Mouse (Mus musculus) heart, embryonic 16.5 days (tissue): ENCODE measurements at regions not wholly inside any gene's neighbourhood (a gene's known extent, or its start where the extent isn't known, plus 50 kb on each side); places are given as distances from the start of the nearest gene placed in this dataset.

Experiments used
- ATAC-seq: fragments of 200-750 bp; cut with Nextera tagmentation; replicated peaks from 2 replicates; pipeline ENCODE4 v1.8.0; 2017; ENCODE audit warnings: moderate number of reproducible peaks; ENCODE audit not compliant: insufficient read depth, low FRiP score; ENCODE audit errors: extremely low read depth
- H3K27ac ChIP-seq: fragments of 300-500 bp; sonication (generic); 2 replicates; pipeline ENCODE4 v1.5.1; 2014; ENCODE audit warnings: mild to moderate bottlenecking, low read length, control low read depth, moderate library complexity
- H3K27me3 ChIP-seq: fragments of 300-500 bp; sonication (generic); 2 replicates; pipeline ENCODE4 v1.6.1; 2014; ENCODE audit warnings: low read length, mixed read lengths; ENCODE audit not compliant: control insufficient read depth, insufficient read depth
- H3K36me3 ChIP-seq: fragments of 300-500 bp; sonication (generic); 2 replicates; pipeline ENCODE4 v1.6.1; 2014; ENCODE audit not compliant: control insufficient read depth, insufficient read depth
- H3K4me1 ChIP-seq: fragments of 300-500 bp; sonication (generic); 2 replicates; pipeline ENCODE4 v1.6.1; 2014; ENCODE audit warnings: low read length, mixed read lengths; ENCODE audit not compliant: control insufficient read depth, insufficient read depth
- H3K4me2 ChIP-seq: fragments of 300-500 bp; sonication (generic); 2 replicates; pipeline ENCODE4 v1.6.1; 2014; ENCODE audit warnings: low read depth, mild to moderate bottlenecking, control low read depth, low read length
- H3K4me3 ChIP-seq: fragments of 300-500 bp; sonication (generic); 2 replicates; pipeline ENCODE4 v1.5.1; 2014; ENCODE audit warnings: mild to moderate bottlenecking, control low read depth, low read length
- H3K9ac ChIP-seq: fragments of 300-500 bp; sonication (generic); 2 replicates; pipeline ENCODE4 v1.6.1; 2014; ENCODE audit warnings: low read length, control low read depth
- H3K9me3 ChIP-seq: fragments of 300-500 bp; sonication (generic); replicated peaks from 2 replicates; pipeline ENCODE4 v1.6.1; 2016; ENCODE audit warnings: low read length; ENCODE audit not compliant: control insufficient read depth
- WGBS: fragments of 180-500 bp; shearing (Covaris S2); extraction: QIAGEN DNeasy Blood & Tissue Kit; methylation state at CpG from one replicate; pipeline ENCODE4 v1.1.7; 2014; 5-methylcytosine and 5-hydroxymethylcytosine counted together

GRCm38 (mm10) chrX:13014051-13014450 lies 57.2 kb upstream of the Usp9x start:
- WGBS, result 60% methylated on average over 3 of the region's 3 CpGs
- H3K9me3 ChIP-seq, result no peaks in the 10 kb centered on the region
- no peak overlapping the region for H3K27ac ChIP-seq
- no peak overlapping the region for H3K4me2 ChIP-seq
- H3K27me3 ChIP-seq, result no peaks in the 10 kb centered on the region
- no peaks in the 10 kb centered on the region for H3K36me3 ChIP-seq
- no peak overlapping the region for H3K9ac ChIP-seq
- ATAC-seq, result no peak
- H3K4me1 ChIP-seq, result no peaks in the 10 kb centered on the region
- H3K4me3 ChIP-seq, result no peak overlapping the region

GRCm38 (mm10) chrX:13013086-13013485 lies 58.2 kb upstream of the Usp9x start:
- Histone ChIP-seq H3K9me3 (no peaks in the 10 kb centered on the region), H3K9ac (no peak overlapping the region), H3K4me3 (no peak overlapping the region), H3K4me2 (no peak overlapping the region), H3K27ac (no peak overlapping the region), H3K27me3 (no peaks in the 10 kb centered on the region), H3K4me1 (no peaks in the 10 kb centered on the region), H3K36me3 (no peaks in the 10 kb centered on the region)
- no peak for ATAC-seq
- WGBS, result 75% methylated on average over 3 of the region's 3 CpGs

- Histone ChIP-seq H3K9ac (no peak overlapping the region), H3K9me3 (no peaks in the 10 kb centered on the region), H3K4me3 (no peak overlapping the region), H3K36me3 (no peaks in the 10 kb centered on the region), H3K4me2 (no peak overlapping the region), H3K27ac (no peak overlapping the region), H3K27me3 (no peaks in the 10 kb centered on the region; the same call in none of the 2 replicates), H3K4me1 (no peaks in the 10 kb centered on the region)
- WGBS, result 35% methylated on average over 7 of the region's 7 CpGs
- ATAC-seq, result no peak
Measured at GRCm38 (mm10) chrX:12990777-12991176, 80.5 kb upstream of the Usp9x start.

- ATAC-seq, result no peak
- H3K27ac ChIP-seq, result no peak overlapping the region
- no peaks in the 10 kb centered on the region; the same call in 1 of the 2 replicates for H3K27me3 ChIP-seq
- H3K36me3 ChIP-seq, result no peaks in the 10 kb centered on the region
- H3K9ac ChIP-seq, result no peak overlapping the region
- no peaks in the 10 kb centered on the region for H3K9me3 ChIP-seq
- no peak overlapping the region for H3K4me2 ChIP-seq
- 51% methylated on average over 6 of the region's 6 CpGs for WGBS
- no peaks in the 10 kb centered on the region for H3K4me1 ChIP-seq
- H3K4me3 ChIP-seq, result no peak overlapping the region
Measured at GRCm38 (mm10) chrX:12977676-12978075, 93.6 kb upstream of the Usp9x start.

- H3K27ac ChIP-seq, result no peak overlapping the region
- ATAC-seq, result no peak
- no peaks in the 10 kb centered on the region for H3K4me1 ChIP-seq
- no peaks in the 10 kb centered on the region; the same call in 1 of the 2 replicates for H3K27me3 ChIP-seq
- no peak overlapping the region for H3K4me2 ChIP-seq
- H3K4me3 ChIP-seq, result no peak overlapping the region
- no peaks in the 10 kb centered on the region for H3K9me3 ChIP-seq
- no peak overlapping the region for H3K9ac ChIP-seq
- WGBS, result 73% methylated on average over 7 of the region's 7 CpGs
- no peaks in the 10 kb centered on the region for H3K36me3 ChIP-seq
Measured at GRCm38 (mm10) chrX:12968979-12969746, 102.1 kb upstream of the Usp9x start.

GRCm38 (mm10) chrX:12959467-12960314 lies 111.6 kb upstream of the Usp9x start:
- H3K27me3 ChIP-seq, result no peaks in the 10 kb centered on the region
- no peaks in the 10 kb centered on the region for H3K4me1 ChIP-seq
- H3K27ac ChIP-seq, result no peak overlapping the region
- H3K4me2 ChIP-seq, result no peak overlapping the region
- H3K4me3 ChIP-seq, result no peak overlapping the region
- no peaks in the 10 kb centered on the region for H3K9me3 ChIP-seq
- ATAC-seq, result peak; percentile 37; the same call in 1 of the 2 replicates
- no peak overlapping the region for H3K9ac ChIP-seq
- WGBS, result 52% methylated on average over 11 of the region's 11 CpGs
- H3K36me3 ChIP-seq, result no peaks in the 10 kb centered on the region

GRCm38 (mm10) chrX:12958873-12959272 lies 112.4 kb upstream of the Usp9x start:
- Histone ChIP-seq H3K9me3 (no peaks in the 10 kb centered on the region), H3K27me3 (no peaks in the 10 kb centered on the region), H3K9ac (no peak overlapping the region), H3K4me1 (no peaks in the 10 kb centered on the region), H3K27ac (no peak overlapping the region), H3K4me2 (no peak overlapping the region), H3K36me3 (no peaks in the 10 kb centered on the region), H3K4me3 (no peak overlapping the region)
- 45% methylated on average over 2 of the region's 2 CpGs for WGBS
- no peak for ATAC-seq

GRCm38 (mm10) chrX:12950928-12951660 lies 120.2 kb upstream of the Usp9x start:
- Histone ChIP-seq H3K27me3 (no peaks in the 10 kb centered on the region; the same call in 1 of the 2 replicates), H3K4me3 (no peak overlapping the region), H3K9me3 (no peaks in the 10 kb centered on the region), H3K27ac (no peak overlapping the region; the same call in 1 of the 2 replicates), H3K4me1 (peaks cover 2% of the 10 kb centered on the region; the same call in 1 of the 2 replicates), H3K36me3 (no peaks in the 10 kb centered on the region), H3K4me2 (no peak overlapping the region), H3K9ac (no peak overlapping the region)
- WGBS, result 44% methylated on average over 7 of the region's 7 CpGs
- no peak; the same call in 1 of the 2 replicates for ATAC-seq
